Mouse (Mus musculus): Measurements from ENCODE around the gene Ncl. TPM values are rescaled to one million over a fixed set of nuclear protein-coding genes. Genes with fewer than 3 reads are reported as not detected.

Ncl gene
- total RNA-seq, 2 experiments from 2014 or later: 107 to 120 TPM

DNA sequence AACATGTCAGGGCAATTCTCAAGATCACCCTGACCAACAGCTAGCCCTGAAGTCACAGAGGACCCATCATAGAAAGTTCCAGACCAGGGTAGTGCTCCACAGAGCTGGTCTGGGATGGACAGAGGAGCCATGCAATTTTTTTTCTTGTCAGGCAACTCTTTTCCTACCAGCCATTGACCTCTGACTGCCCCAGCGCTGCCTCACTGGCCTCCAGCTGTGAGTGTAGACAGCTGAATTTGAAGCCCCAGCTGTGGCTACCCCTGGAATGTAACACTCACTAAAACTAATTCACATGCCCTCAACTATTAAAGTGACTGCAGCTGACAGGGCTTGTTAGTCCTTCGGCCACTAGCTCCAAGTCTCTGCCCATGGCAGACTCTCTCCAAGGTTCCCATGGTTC lies 59.1 kb downstream of the Ncl start:
- DNase-seq: no peak
- intact Hi-C loops (cut with DNase I; ENCODE audit: low total_unique reads): no loop called here

Small RNA genes within 50 kb of the gene (microRNA-seq; reads per million reads assigned to microRNA genes)
- gene mmu-mir-3535: 18.8 to 25.6 reads per million in 2 experiments

Other genes with a start within 250 kb of the Ncl start
- under 1 TPM; 0.31 to 0.80 TPM for gene Htr2b, start 247.4 kb downstream of the Ncl start, total RNA-seq (2021)
- under 1 TPM; 0.44 to 0.68 TPM for gene Gm21972, start 225.8 kb downstream of the Ncl start, total RNA-seq (2021)
- 1 to 10 TPM; 2.5 to 2.6 TPM for gene Armc9, start 204.6 kb downstream of the Ncl start, total RNA-seq (2021)
- gene B3gnt7, start 56.6 kb downstream of the Ncl start, total RNA-seq (2021): under 1 TPM in 1 of 2 experiments, not detected in 1; 0.12 TPM
- gene Nmur1, start 66.8 kb upstream of the Ncl start, total RNA-seq (2021): not detected
- not detected for gene Tex44, start 66.9 kb upstream of the Ncl start, total RNA-seq (2021)
- 100 to 1,000 TPM; 184 to 248 TPM for gene Ptma, start 167.3 kb upstream of the Ncl start, total RNA-seq (2021)
- 10 to 100 TPM; 25.0 to 30.2 TPM for gene Pde6d, start 223.2 kb upstream of the Ncl start, total RNA-seq (2021)
- 1 to 10 TPM; 8.2 to 9.6 TPM for gene Cops7b, start 223.5 kb upstream of the Ncl start, total RNA-seq (2021)

Data from gastrocnemius, postnatal 14 days (tissue).